In genomic region chr6:114380872-114381271, GRCm38 (mm10) we compare ENCODE assay signal across 31 mouse cellular contexts. TPM values are rescaled to one million over a fixed set of nuclear protein-coding genes. Genes with fewer than 3 reads are reported as not detected.
"Had no signal": no experiment of that assay in that cellular context is flagged by ENCODE, and none has a peak within 500 bp of the region (broad histone marks: within the 10 kb centered on the region; RNA-seq: fewer than 3 reads in every experiment).

No protein-coding gene starts in this region.

- DNase-seq: heart, postnatal 14 days; kidney, adult 11 months; kidney, adult 18-20 months; kidney, adult 2 months; kidney, adult 8-10 months; kidney, adult 9 months; kidney, postnatal 10 days; kidney, postnatal 14 days; kidney, postnatal 25 days; kidney, postnatal 36 days; kidney, postnatal 4 days; layer of hippocampus, adult 9-11 months; layer of hippocampus, postnatal 36 days had no signal

- H3K36me3 ChIP-seq: heart, embryonic 10.5 days; heart, embryonic 12.5 days; heart, embryonic 13.5 days; heart, embryonic 15.5 days; hindbrain, embryonic 10.5 days; hindbrain, embryonic 12.5 days; hindbrain, embryonic 13.5 days; hindbrain, embryonic 15.5 days; intestine, embryonic 15.5 days; kidney, embryonic 15.5 days had no signal

- H3K4me1 ChIP-seq: heart, embryonic 10.5 days; heart, embryonic 12.5 days; heart, embryonic 13.5 days; heart, embryonic 15.5 days; hindbrain, embryonic 10.5 days; hindbrain, embryonic 13.5 days; hindbrain, embryonic 15.5 days; intestine, embryonic 15.5 days; kidney, embryonic 15.5 days had no signal

- H3K9ac ChIP-seq: heart, embryonic 12.5 days; heart, embryonic 13.5 days; heart, embryonic 15.5 days; hindbrain, embryonic 12.5 days; hindbrain, embryonic 13.5 days; hindbrain, embryonic 14.5 days; hindbrain, embryonic 15.5 days; intestine, embryonic 15.5 days; kidney, embryonic 15.5 days had no signal

- H3K27me3 ChIP-seq: hindbrain, embryonic 12.5 days; hindbrain, embryonic 15.5 days; intestine, embryonic 15.5 days; kidney, embryonic 15.5 days had no signal

- H3K27ac ChIP-seq: heart, embryonic 10.5 days; heart, embryonic 13.5 days; heart, embryonic 15.5 days; hindbrain, embryonic 10.5 days; hindbrain, embryonic 12.5 days; hindbrain, embryonic 13.5 days; hindbrain, embryonic 14.5 days; hindbrain, embryonic 15.5 days; hindbrain, postnatal 0 days; intestine, embryonic 15.5 days; kidney, embryonic 15.5 days; kidney, postnatal 0 days; layer of hippocampus, adult 2 months; left cerebral cortex, adult 2 months had no signal

- H3K4me3 ChIP-seq: heart, embryonic 10.5 days; heart, embryonic 12.5 days; heart, embryonic 13.5 days; heart, embryonic 15.5 days; hindbrain, embryonic 10.5 days; hindbrain, embryonic 12.5 days; hindbrain, embryonic 13.5 days; hindbrain, embryonic 15.5 days; intestine, embryonic 15.5 days; kidney, embryonic 15.5 days; layer of hippocampus, adult 2 months; left cerebral cortex, adult 2 months had no signal

RNA-seq across cellular contexts. Expression of gene Hrh1, which starts 16.9 kb away (rescaled TPM):
- polyA plus RNA-seq: heart, embryonic 10.5 days; heart, embryonic 11.5 days; heart, embryonic 12.5 days; heart, embryonic 13.5 days; heart, embryonic 16.5 days; heart, postnatal 0 days had no signal
